Mouse (Mus musculus): ENCODE results near the gene Ntmt1.

The Ntmt1 gene

GRCm38 (mm10) chr2:30807648-30808295 is at the start of gene Ntmt1:
Gene Ntmt1 (plus strand): TSS chr2:30807826.
- peak; percentile 98 for DNase-seq (ENCODE audit: low spot score)

GRCm38 (mm10) chr2:30758341-30759087 is 49.1 kb upstream of the Ntmt1 start:
- DNase-seq (ENCODE audit: low spot score): peak; percentile 81

GRCm38 (mm10) chr2:30759088-30759374 is 48.6 kb upstream of the Ntmt1 start:
- DNase-seq (ENCODE audit: low spot score): no peak

GRCm38 (mm10) chr2:30759442-30759841 is 48.2 kb upstream of the Ntmt1 start:
- no peak for DNase-seq (ENCODE audit: low spot score)

- DNase-seq (ENCODE audit: low spot score): no peak
Observed at GRCm38 (mm10) chr2:30759858-30760547, 47.6 kb upstream of the Ntmt1 start.

DNA sequence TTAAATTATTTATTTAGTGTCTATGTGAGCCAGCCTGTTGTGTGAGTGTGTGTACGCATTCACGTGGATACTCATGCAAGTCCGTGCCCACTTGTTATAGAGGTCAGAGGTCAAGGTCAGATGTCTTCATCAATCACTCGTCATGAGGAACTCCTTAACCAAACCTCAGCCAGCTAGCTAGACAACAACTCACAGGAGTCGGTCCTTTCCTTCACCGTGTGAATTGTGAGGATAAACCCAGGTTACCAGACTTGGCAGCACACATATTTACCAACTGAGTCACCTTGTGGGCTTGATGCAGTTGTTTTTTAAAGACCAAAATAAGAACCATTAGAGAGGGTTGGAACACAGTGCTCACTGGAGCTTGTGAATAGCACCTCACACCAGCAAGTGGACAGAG is 46.9 kb upstream of the Ntmt1 start:
- DNase-seq (ENCODE audit: low spot score): no peak

DNA sequence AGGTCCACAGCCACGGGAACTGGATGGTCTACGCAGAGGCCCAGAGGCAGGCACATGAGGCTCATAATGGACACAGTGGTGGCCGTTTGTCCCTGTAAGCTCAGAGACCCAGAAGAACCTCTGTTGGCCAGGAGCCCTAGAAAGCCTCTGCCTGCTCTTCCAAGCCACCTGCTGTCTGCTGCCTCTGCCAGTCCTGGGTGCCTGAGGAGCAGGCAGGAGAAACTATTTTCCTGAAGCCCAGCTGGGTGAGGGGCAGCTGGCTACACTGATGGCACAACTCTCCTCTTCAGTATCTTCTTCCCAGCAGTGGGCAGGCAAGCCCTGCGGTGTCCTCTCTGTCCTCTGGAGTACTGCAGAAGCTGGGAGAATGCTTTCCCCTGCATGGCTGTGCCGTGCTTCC is 41.2 kb upstream of the Ntmt1 start:
- no peak for DNase-seq (ENCODE audit: low spot score)

GRCm38 (mm10) chr2:30767626-30768240 is 39.9 kb upstream of the Ntmt1 start:
- DNase-seq (ENCODE audit: low spot score): no peak

DNA sequence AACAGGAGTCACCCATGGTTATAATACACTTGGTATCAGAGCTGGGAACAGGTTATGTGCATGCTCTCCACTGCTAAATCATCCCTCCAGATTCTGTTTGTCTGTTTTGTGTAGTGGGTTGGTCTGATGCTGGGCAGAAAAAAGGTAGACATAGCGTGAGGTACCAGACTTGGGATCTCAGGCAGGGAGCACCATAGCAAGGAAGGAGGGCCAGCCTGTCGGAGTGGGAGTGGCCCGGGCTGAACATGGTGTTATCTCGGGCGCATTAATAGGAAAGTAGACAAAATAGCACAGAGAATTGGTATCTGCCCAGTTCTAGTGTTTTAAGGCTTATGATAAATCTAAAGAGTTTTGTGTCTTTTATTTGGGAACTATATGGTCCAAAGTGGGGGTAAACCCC is 39.1 kb upstream of the Ntmt1 start:
- no peak for DNase-seq (ENCODE audit: low spot score)

GRCm38 (mm10) chr2:30769187-30769586 is 38.4 kb upstream of the Ntmt1 start:
- no peak for DNase-seq (ENCODE audit: low spot score)

- DNase-seq (ENCODE audit: low spot score): no peak
Observed at GRCm38 (mm10) chr2:30771368-30771805, 36.2 kb upstream of the Ntmt1 start.

DNA sequence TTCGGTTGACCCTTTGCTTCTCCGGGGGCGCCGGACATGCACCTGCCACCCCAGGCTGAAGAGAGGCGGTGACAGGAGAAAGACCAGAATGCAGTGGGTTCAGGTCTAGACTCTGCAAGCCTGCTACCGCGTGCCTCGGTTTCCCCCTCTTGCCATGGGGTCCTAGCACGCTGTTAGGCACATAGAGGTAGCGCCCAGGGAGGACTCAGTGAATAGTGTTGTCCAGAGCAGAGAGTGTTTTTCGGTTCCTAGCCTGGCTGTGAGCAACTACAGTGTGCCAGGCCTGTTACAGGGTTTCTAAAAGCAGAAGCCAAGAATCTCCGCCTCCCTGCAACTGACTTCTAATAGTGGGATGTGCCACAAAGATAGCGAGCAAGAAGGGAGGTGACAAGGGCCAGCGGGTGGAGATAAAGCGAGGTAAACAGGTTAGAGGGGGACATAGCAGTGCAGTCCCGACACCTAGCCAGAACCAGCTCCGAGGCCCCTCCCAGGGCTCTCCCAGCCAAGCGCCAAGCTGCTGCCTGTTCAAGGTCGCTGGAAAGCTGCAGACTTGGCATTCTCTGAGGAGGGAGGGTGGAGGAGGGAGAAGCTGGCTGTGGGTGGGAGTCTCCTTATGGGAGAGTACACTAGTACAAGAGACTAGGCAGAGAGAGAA is 35.7 kb upstream of the Ntmt1 start:
- peak; percentile 90 for DNase-seq (ENCODE audit: low spot score)

- DNase-seq (ENCODE audit: low spot score): peak; percentile 55
Observed at GRCm38 (mm10) chr2:30772581-30773312, 34.9 kb upstream of the Ntmt1 start.

DNA sequence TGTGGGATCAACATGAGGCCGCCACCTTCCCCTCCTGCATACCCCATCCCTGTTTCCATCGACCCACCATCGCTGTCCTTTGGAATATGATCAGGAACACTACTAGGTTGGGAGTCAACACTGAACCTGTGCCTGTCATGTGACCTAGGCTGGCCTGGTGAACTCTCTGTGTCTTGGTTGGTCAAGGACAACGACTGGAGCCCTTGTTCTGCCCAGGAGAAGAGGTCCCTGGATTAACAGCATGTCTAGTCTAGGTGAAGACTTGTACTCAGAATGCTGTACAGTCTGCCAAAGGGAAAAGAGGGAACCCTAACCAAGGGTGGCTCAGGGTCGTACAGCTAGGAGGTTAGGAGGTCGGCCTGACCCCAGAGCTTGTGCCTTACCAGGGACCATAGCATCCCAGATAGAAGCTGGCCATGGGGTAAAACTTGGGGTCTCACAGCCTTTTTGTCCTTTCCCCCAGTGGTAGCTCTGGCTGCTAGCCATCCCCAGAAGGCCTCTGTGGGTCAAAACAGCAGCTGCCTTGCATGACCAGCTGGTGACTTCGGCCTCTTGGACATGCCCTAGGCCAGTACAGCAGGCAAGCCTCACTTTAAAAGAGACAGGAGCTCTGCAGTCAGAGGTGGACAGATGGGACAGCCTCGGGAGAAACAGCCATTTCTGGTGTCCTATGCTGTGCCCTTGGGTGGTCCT is 34.2 kb upstream of the Ntmt1 start:
- no peak for DNase-seq (ENCODE audit: low spot score)

DNA sequence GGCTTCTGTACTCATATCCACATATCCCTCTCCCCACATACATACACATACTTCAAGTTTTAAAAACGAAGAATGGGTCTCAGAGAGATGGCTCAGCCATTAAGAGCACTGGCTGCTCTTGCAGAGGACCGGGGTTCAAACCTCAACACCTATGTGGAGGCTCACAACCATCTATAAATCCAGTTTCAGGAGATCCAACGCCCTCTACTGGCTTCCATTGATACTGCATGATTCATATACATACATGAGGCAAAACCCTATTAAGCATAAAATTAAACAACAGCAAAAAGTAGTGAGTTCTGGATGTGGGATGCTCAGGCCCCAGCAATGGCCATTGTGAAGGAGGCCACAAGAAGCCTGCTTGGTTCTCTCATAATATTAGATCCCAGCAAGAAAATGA is 31.7 kb upstream of the Ntmt1 start:
- no peak for DNase-seq (ENCODE audit: low spot score)

- DNase-seq (ENCODE audit: low spot score): no peak
Observed at GRCm38 (mm10) chr2:30777266-30777665, 30.4 kb upstream of the Ntmt1 start.

GRCm38 (mm10) chr2:30778235-30778634 is 29.4 kb upstream of the Ntmt1 start:
- no peak for DNase-seq (ENCODE audit: low spot score)

DNA sequence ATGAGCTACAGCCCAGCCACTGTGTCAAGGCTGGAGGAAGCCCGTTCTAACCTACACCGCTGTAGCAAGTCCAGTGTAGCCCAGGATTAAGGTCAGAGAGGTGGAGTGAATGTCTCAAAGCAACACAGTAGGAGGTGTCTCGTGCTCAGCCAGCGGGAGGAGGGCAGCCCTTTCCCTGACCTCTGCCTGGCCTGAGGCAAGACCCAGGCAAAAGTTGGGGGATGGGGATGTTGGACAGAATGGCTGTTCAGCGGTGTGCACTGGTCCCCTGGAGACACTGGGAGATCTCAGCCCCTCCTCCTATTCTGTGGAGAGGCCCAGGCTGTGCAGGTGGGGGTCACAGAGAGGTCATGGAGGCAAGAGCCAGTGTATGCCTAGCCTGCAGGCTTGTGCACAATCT is 28.4 kb upstream of the Ntmt1 start:
- peak; percentile 81 for DNase-seq (ENCODE audit: low spot score)

GRCm38 (mm10) chr2:30782312-30783290 is 25.0 kb upstream of the Ntmt1 start:
- DNase-seq (ENCODE audit: low spot score): no peak

DNA sequence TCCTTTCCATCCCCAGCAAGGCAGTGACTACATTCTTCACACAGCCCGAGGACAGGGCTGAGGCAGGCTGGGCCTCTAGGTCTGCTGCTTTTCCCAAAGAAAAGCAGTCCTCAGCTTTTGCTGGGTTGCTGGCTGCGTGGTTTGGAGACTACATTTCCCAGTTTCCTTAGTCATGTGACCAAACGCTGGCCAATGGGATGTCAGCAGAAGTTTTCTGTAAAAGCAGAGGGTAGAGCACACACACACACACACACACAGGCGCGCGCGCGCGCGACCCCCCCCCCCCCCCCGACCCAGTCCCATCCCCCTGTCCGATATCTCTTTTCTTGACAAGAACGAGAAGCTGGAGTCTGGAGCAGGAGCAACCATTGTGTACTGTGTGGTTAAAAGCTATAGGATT is 24.3 kb upstream of the Ntmt1 start:
- peak; percentile 70 for DNase-seq (ENCODE audit: low spot score)

All from testis, postnatal 14 days (tissue).